25 mouse cellular contexts compared by ENCODE assay signal in genomic region chr19:60973508-60973907, GRCm38 (mm10).
"Had no signal": no experiment of that assay in that cellular context is flagged by ENCODE, and none has a peak within 500 bp of the region (broad histone marks: within the 10 kb centered on the region; RNA-seq: fewer than 3 reads in every experiment).

No protein-coding gene starts in this region.

- H3K27ac ChIP-seq: heart, embryonic 10.5 days; hindbrain, embryonic 10.5 days; hindbrain, embryonic 12.5 days; hindbrain, embryonic 14.5 days; intestine, embryonic 15.5 days; layer of hippocampus, adult 2 months; left cerebral cortex, adult 2 months; limb, embryonic 10.5 days; limb, embryonic 12.5 days; liver, embryonic 14.5 days had no signal

- H3K36me3 ChIP-seq: heart, embryonic 10.5 days; heart, embryonic 12.5 days; hindbrain, embryonic 10.5 days; hindbrain, embryonic 12.5 days; intestine, embryonic 15.5 days; limb, embryonic 10.5 days; limb, embryonic 12.5 days had no signal

- H3K9ac ChIP-seq: heart, embryonic 12.5 days; hindbrain, embryonic 12.5 days; hindbrain, embryonic 14.5 days; intestine, embryonic 15.5 days; limb, embryonic 12.5 days; liver, embryonic 14.5 days had no signal

- H3K4me1 ChIP-seq: heart, embryonic 10.5 days; hindbrain, embryonic 10.5 days; hindbrain, embryonic 12.5 days; intestine, embryonic 15.5 days; limb, embryonic 10.5 days; limb, embryonic 12.5 days had no signal

- ATAC-seq: hindbrain, embryonic 16.5 days; inflammation-experienced regulatory T-cells, adult 6 months; intestine, embryonic 15.5 days; intestine, postnatal 0 days had no signal

- H3K4me3 ChIP-seq: heart, embryonic 10.5 days; heart, embryonic 12.5 days; hindbrain, embryonic 10.5 days; hindbrain, embryonic 12.5 days; intestine, embryonic 15.5 days; layer of hippocampus, adult 2 months; left cerebral cortex, adult 2 months; limb, embryonic 10.5 days; limb, embryonic 12.5 days had no signal

- H3K9me3 ChIP-seq: heart, embryonic 10.5 days; heart, embryonic 12.5 days; hindbrain, embryonic 10.5 days; hindbrain, embryonic 12.5 days; intestine, embryonic 15.5 days; limb, embryonic 10.5 days; limb, embryonic 12.5 days had no signal

- H3K4me2 ChIP-seq: heart, embryonic 12.5 days; hindbrain, embryonic 12.5 days; hindbrain, embryonic 14.5 days; intestine, embryonic 15.5 days; limb, embryonic 12.5 days; liver, embryonic 11.5 days had no signal

- H3K27me3 ChIP-seq: heart, embryonic 12.5 days; hindbrain, embryonic 12.5 days; intestine, embryonic 15.5 days; limb, embryonic 12.5 days had no signal

- DNase-seq: gastrocnemius, postnatal 14 days; gastrocnemius, postnatal 36 days; heart, postnatal 10 days; heart, postnatal 4 days; kidney, adult 18-20 months; kidney, adult 8-10 months; kidney, postnatal 10 days; kidney, postnatal 25 days; kidney, postnatal 4 days; liver had no signal
